Mouse (Mus musculus) spleen, postnatal 10 days (tissue): Measurements from ENCODE around the gene Ica1l.

Source experiments
- DNase-seq, 2 experiments: peaks; one replicate each; pipeline ENCODE4 v3.0.0; 2021 to 2022; ENCODE audit warnings: low spot score in 2 of 2

Gene Ica1l

GRCm38 (mm10) chr1:59966171-59966785 lies 76.7 kb downstream of the Ica1l start:
- no peak for DNase-seq

- DNase-seq = no peak
Observed at GRCm38 (mm10) chr1:59959941-59960340, 83.0 kb downstream of the Ica1l start.

GRCm38 (mm10) chr1:59957206-59957605 lies 85.8 kb downstream of the Ica1l start:
- DNase-seq = no peak

GRCm38 (mm10) chr1:59947509-59947908 lies 95.5 kb downstream of the Ica1l start:
- no peak for DNase-seq

- no peak for DNase-seq
Observed at GRCm38 (mm10) chr1:59945969-59946368, 97.0 kb downstream of the Ica1l start.

GRCm38 (mm10) chr1:59943825-59944224 lies 99.2 kb downstream of the Ica1l start:
- DNase-seq = no peak

- no peak for DNase-seq
Observed at GRCm38 (mm10) chr1:59942057-59942790, 100.8 kb downstream of the Ica1l start.

GRCm38 (mm10) chr1:59941063-59941462 lies 101.9 kb downstream of the Ica1l start:
- DNase-seq = no peak

GRCm38 (mm10) chr1:59932991-59933390 lies 110.0 kb downstream of the Ica1l start:
- DNase-seq = no peak
